Mouse (Mus musculus) forebrain, embryonic 13.5 days (tissue): Measurements from ENCODE around the gene Kctd19. TPM values are rescaled to one million over a fixed set of nuclear protein-coding genes. Genes with fewer than 3 reads are reported as not detected.

Experiments
- ATAC-seq: fragments of 200-750 bp; cut with Nextera tagmentation; 2 replicates; pipeline ENCODE4 v1.8.0; 2017
- H3K27ac ChIP-seq: fragments of 300-500 bp; sonication (generic); 2 replicates; pipeline ENCODE4 v1.5.1; 2015; ENCODE audit warnings: inconsistent platforms, mild to moderate bottlenecking, moderate library complexity
- H3K27me3 ChIP-seq: fragments of 300-500 bp; sonication (generic); 2 replicates; pipeline ENCODE4 v1.6.1; 2015; ENCODE audit warnings: mild to moderate bottlenecking, inconsistent platforms
- H3K36me3 ChIP-seq: fragments of 300-500 bp; sonication (generic); 2 replicates; pipeline ENCODE4 v1.6.1; 2015; ENCODE audit warnings: mild to moderate bottlenecking, inconsistent platforms; ENCODE audit not compliant: poor library complexity, severe bottlenecking
- H3K4me1 ChIP-seq: fragments of 300-500 bp; sonication (generic); 2 replicates; pipeline ENCODE4 v1.6.1; 2015; ENCODE audit warnings: inconsistent platforms
- H3K4me2 ChIP-seq: fragments of 300-500 bp; sonication (generic); 2 replicates; pipeline ENCODE4 v1.6.1; 2015; ENCODE audit warnings: inconsistent platforms, mild to moderate bottlenecking, moderate library complexity
- H3K4me3 ChIP-seq: fragments of 300-500 bp; sonication (generic); 2 replicates; pipeline ENCODE4 v1.5.1; 2015; ENCODE audit warnings: mild to moderate bottlenecking, inconsistent platforms
- H3K9ac ChIP-seq: fragments of 300-500 bp; sonication (generic); 2 replicates; pipeline ENCODE4 v1.6.1; 2015; ENCODE audit warnings: mild to moderate bottlenecking, inconsistent platforms
- H3K9me3 ChIP-seq: fragments of 300-500 bp; sonication (generic); replicated peaks from 2 replicates; pipeline ENCODE4 v1.6.1; 2016; ENCODE audit warnings: inconsistent platforms
- WGBS: fragments of 180-500 bp; shearing (Covaris S2); methylation state at CpG from one replicate; pipeline ENCODE4 v1.1.7; 2015; 5-methylcytosine and 5-hydroxymethylcytosine counted together
- polyA plus RNA-seq: library from polyadenylated mRNA; unstranded; fragments of >200 nt; fragmentation: Nextera tagmentation; extraction: Ambion mirVana; gene quantifications from 2 replicates; pipeline ENCODE4 v1.2.1, GENCODE M21; 2015

Gene Kctd19
- polyA plus RNA-seq: not detected in 2 replicates

- 2% methylated on average over 34 of the region's 34 CpGs for WGBS
- peak within 1 kb of the TSS; percentile 31 for H3K4me3 ChIP-seq
- H3K27ac ChIP-seq: no peak within 1 kb of the TSS
- peak within 1 kb of the TSS; percentile 26; the same call in 1 of the 2 replicates for H3K9ac ChIP-seq
- H3K27me3 ChIP-seq: peaks cover 24% of the 10 kb centered on the region
- peak; percentile 57; the same call in 1 of the 2 replicates for ATAC-seq
- no peaks in the 10 kb centered on the region for H3K36me3 ChIP-seq
- H3K9me3 ChIP-seq: no peaks in the 10 kb centered on the region
- H3K4me2 ChIP-seq: peak within 1 kb of the TSS; percentile 63
- peaks cover 9% of the 10 kb centered on the region for H3K4me1 ChIP-seq
Measured at GRCm38 (mm10) chr8:105413391-105413790, at the start of gene Kctd19, which contains the start of gene Lrrc36. Gene Kctd19 (minus strand): TSS chr8:105413502. Gene Lrrc36 (plus strand): TSS chr8:105413571.

GRCm38 (mm10) chr8:105461085-105461803 lies 47.9 kb upstream of the Kctd19 start:
- H3K27me3 ChIP-seq: no peaks in the 10 kb centered on the region
- H3K9ac ChIP-seq: no peak overlapping the region
- peaks cover 5% of the 10 kb centered on the region; the same call in 1 of the 2 replicates for H3K4me1 ChIP-seq
- WGBS: 77% methylated on average over 13 of the region's 13 CpGs
- H3K36me3 ChIP-seq: no peaks in the 10 kb centered on the region
- no peak for ATAC-seq
- H3K4me3 ChIP-seq: no peak overlapping the region
- no peaks in the 10 kb centered on the region for H3K9me3 ChIP-seq
- no peak overlapping the region for H3K27ac ChIP-seq
- no peak overlapping the region for H3K4me2 ChIP-seq

GRCm38 (mm10) chr8:105455218-105455617 lies 41.9 kb upstream of the Kctd19 start:
- no peak overlapping the region for H3K27ac ChIP-seq
- no peak overlapping the region for H3K9ac ChIP-seq
- H3K4me3 ChIP-seq: no peak overlapping the region
- ATAC-seq: no peak
- whole genome bisulfite sequencing: 63% methylated on average over 10 of the region's 10 CpGs
- H3K4me2 ChIP-seq: no peak overlapping the region
- H3K27me3 ChIP-seq: no peaks in the 10 kb centered on the region
- H3K36me3 ChIP-seq: no peaks in the 10 kb centered on the region
- peaks cover 15% of the 10 kb centered on the region; the same call in 1 of the 2 replicates for H3K4me1 ChIP-seq
- H3K9me3 ChIP-seq: no peaks in the 10 kb centered on the region

- H3K36me3 ChIP-seq: no peaks in the 10 kb centered on the region
- no peak for ATAC-seq
- H3K4me2 ChIP-seq: no peak overlapping the region
- peaks cover 15% of the 10 kb centered on the region; the same call in 1 of the 2 replicates for H3K4me1 ChIP-seq
- no peak overlapping the region for H3K4me3 ChIP-seq
- H3K27me3 ChIP-seq: no peaks in the 10 kb centered on the region
- no peak overlapping the region for H3K27ac ChIP-seq
- no peak overlapping the region for H3K9ac ChIP-seq
- no peaks in the 10 kb centered on the region for H3K9me3 ChIP-seq
- 62% methylated on average over 5 of the region's 5 CpGs for WGBS
Measured at GRCm38 (mm10) chr8:105454088-105454487, 40.8 kb upstream of the Kctd19 start.

- Histone ChIP-seq H3K36me3 (no peaks in the 10 kb centered on the region), H3K9ac (no peak overlapping the region), H3K27me3 (no peaks in the 10 kb centered on the region), H3K4me1 (peaks cover 12% of the 10 kb centered on the region; the same call in 1 of the 2 replicates), H3K27ac (no peak overlapping the region), H3K9me3 (no peaks in the 10 kb centered on the region), H3K4me2 (no peak overlapping the region), H3K4me3 (no peak overlapping the region)
- WGBS: 88% methylated on average over 5 of the region's 5 CpGs
- no peak for ATAC-seq
Measured at GRCm38 (mm10) chr8:105453296-105453695, 40.0 kb upstream of the Kctd19 start.

GRCm38 (mm10) chr8:105451903-105452603 lies 38.8 kb upstream of the Kctd19 start:
- Histone ChIP-seq H3K27me3 (no peaks in the 10 kb centered on the region), H3K9ac (no peak overlapping the region), H3K9me3 (no peaks in the 10 kb centered on the region), H3K4me1 (peaks cover 10% of the 10 kb centered on the region; the same call in 1 of the 2 replicates), H3K27ac (no peak overlapping the region), H3K36me3 (no peaks in the 10 kb centered on the region), H3K4me3 (no peak overlapping the region), H3K4me2 (no peak overlapping the region)
- no peak for ATAC-seq
- WGBS: 37% methylated on average over 15 of the region's 15 CpGs

GRCm38 (mm10) chr8:105450977-105451376 lies 37.7 kb upstream of the Kctd19 start:
- H3K4me2 ChIP-seq: no peak overlapping the region
- no peaks in the 10 kb centered on the region for H3K9me3 ChIP-seq
- H3K36me3 ChIP-seq: no peaks in the 10 kb centered on the region
- no peak overlapping the region for H3K9ac ChIP-seq
- peaks cover 15% of the 10 kb centered on the region for H3K4me1 ChIP-seq
- no peaks in the 10 kb centered on the region for H3K27me3 ChIP-seq
- no peak overlapping the region for H3K27ac ChIP-seq
- no peak for ATAC-seq
- 6% methylated on average over 1 of the region's 1 CpGs for WGBS
- no peak overlapping the region for H3K4me3 ChIP-seq

GRCm38 (mm10) chr8:105448596-105448995 lies 35.3 kb upstream of the Kctd19 start:
- H3K4me2 ChIP-seq: no peak overlapping the region
- no peaks in the 10 kb centered on the region for H3K36me3 ChIP-seq
- no peak overlapping the region for H3K9ac ChIP-seq
- H3K4me1 ChIP-seq: peaks cover 24% of the 10 kb centered on the region
- H3K4me3 ChIP-seq: no peak overlapping the region
- no peaks in the 10 kb centered on the region for H3K27me3 ChIP-seq
- no peak for ATAC-seq
- WGBS: 90% methylated on average over 5 of the region's 5 CpGs
- H3K27ac ChIP-seq: no peak overlapping the region
- no peaks in the 10 kb centered on the region for H3K9me3 ChIP-seq

- Histone ChIP-seq H3K4me1 (peaks cover 24% of the 10 kb centered on the region), H3K27me3 (no peaks in the 10 kb centered on the region), H3K9me3 (no peaks in the 10 kb centered on the region), H3K27ac (no peak overlapping the region), H3K9ac (no peak overlapping the region), H3K36me3 (no peaks in the 10 kb centered on the region), H3K4me3 (no peak overlapping the region), H3K4me2 (no peak overlapping the region)
- WGBS: 94% methylated on average over 3 of the region's 3 CpGs
- ATAC-seq: no peak
Measured at GRCm38 (mm10) chr8:105448188-105448587, 34.9 kb upstream of the Kctd19 start.

- WGBS: 17% methylated on average over 4 of the region's 4 CpGs
- Histone ChIP-seq H3K4me2 (peak overlapping the region; percentile 41), H3K9ac (no peak overlapping the region), H3K27ac (peak overlapping the region; percentile 75), H3K4me3 (no peak overlapping the region), H3K36me3 (no peaks in the 10 kb centered on the region), H3K9me3 (no peaks in the 10 kb centered on the region), H3K27me3 (no peaks in the 10 kb centered on the region), H3K4me1 (peaks cover 14% of the 10 kb centered on the region)
- ATAC-seq: peak; percentile 61; the same call in 1 of the 2 replicates
Measured at GRCm38 (mm10) chr8:105446127-105446552, 32.8 kb upstream of the Kctd19 start.

- peak; percentile 73; the same call in 1 of the 2 replicates for ATAC-seq
- Histone ChIP-seq H3K9me3 (no peaks in the 10 kb centered on the region), H3K36me3 (no peaks in the 10 kb centered on the region), H3K27me3 (no peaks in the 10 kb centered on the region), H3K9ac (no peak overlapping the region), H3K4me1 (peaks cover 14% of the 10 kb centered on the region), H3K27ac (peak overlapping the region; percentile 75), H3K4me2 (peak overlapping the region; percentile 41), H3K4me3 (no peak overlapping the region)
- 21% methylated on average over 11 of the region's 11 CpGs for WGBS
Measured at GRCm38 (mm10) chr8:105445296-105446126, 32.2 kb upstream of the Kctd19 start.
